Mouse (Mus musculus) left cerebral cortex, postnatal 10 days (tissue): ENCODE results near the gene Camk1g. TPM values are rescaled to one million over a fixed set of nuclear protein-coding genes. Genes with fewer than 3 reads are reported as not detected.

ENCODE experiments used
- DNase-seq, 2 experiments: peaks; one replicate each; pipeline ENCODE4 v3.0.0; 2021 to 2022; ENCODE audit warnings: low spot score in 2 of 2, mixed read lengths in 1 of 2; ENCODE audit errors: extremely low spot score in 1 of 2
- intact Hi-C: fragments of 180-260 bp; cut with DNase I; formaldehyde crosslinking; loops from one replicate; pipeline ENCODE4 v1.15.1; 2025
- total RNA-seq, 2 experiments: library from RNA; stranded (reverse); gene quantifications; 2 replicates each; pipeline ENCODE4 v1.2.3; 2021

Camk1g gene
- total RNA-seq, 2 experiments from 2014 or later = 38.9 TPM

DNA sequence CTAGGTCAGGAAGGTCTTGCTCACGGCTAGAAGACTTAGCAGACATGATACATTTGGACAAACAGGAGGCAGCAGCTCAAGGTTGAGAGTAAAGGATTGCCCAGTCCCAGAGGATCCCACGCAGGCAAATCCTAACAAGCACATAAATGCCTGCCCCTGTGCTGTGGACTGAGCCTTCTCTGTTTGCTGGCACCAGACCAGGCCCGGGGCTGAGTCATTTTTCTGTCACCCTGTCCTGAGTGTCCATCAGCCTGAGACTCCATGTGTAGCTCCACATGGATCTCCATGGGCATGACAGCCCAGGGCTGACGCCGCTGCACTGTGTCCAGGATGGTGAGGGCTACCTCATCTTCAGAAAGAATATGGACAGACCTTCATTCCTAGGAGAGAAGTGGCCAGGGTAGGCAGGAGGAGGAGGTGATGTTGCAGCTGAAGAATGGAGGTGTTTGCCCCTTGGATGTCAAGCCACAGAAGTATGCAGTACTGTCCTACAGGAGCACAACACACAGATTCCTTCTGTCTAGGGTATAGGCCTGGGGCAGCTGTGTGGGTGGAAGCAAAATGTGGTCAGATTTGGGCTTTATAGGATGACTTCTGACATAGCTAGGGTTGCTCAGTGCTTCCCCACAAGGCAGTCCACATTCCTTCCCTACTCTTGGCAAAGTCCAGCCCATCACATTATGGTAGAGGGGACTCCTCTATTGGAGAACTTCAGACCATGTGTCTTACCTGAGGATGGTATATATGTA lies 27.7 kb downstream of the Camk1g start:
- intact Hi-C loops = no loop called here

DNA sequence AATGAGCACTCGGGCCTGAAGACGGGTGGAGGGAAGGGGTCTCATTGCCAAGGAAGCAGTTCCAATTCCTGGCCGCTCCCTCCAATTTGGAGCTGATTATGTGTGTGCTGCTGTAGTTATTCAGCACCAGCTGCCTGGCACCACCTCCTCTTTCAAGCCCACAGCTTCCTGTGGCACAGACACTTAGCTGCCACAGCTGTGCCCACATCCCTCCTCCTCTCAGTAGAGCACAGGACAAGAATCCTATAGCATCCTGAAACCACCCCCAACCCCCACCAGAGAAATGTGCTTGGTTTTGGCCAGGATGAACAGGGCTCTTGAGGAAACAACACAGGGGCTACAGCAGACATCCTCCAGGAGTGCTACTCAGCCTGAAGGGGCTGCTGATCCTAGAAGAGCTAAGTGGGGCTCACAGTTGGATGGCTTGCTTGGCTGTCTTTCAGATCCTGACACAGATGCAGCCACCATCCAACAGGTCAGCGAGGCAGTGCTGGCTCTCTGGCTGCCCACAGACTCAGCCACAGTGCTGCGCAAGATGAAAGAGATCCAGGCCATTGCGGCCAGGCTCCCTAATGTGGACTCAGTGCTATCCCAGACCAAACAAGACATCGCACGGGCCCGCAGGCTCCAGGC lies 31.6 kb downstream of the Camk1g start:
- peak; percentile 59 to 60 for DNase-seq
- intact Hi-C loops = no loop called here

More for the DNA sequence above, 27.7 kb downstream of the Camk1g start:
- no peak for DNase-seq

DNA sequence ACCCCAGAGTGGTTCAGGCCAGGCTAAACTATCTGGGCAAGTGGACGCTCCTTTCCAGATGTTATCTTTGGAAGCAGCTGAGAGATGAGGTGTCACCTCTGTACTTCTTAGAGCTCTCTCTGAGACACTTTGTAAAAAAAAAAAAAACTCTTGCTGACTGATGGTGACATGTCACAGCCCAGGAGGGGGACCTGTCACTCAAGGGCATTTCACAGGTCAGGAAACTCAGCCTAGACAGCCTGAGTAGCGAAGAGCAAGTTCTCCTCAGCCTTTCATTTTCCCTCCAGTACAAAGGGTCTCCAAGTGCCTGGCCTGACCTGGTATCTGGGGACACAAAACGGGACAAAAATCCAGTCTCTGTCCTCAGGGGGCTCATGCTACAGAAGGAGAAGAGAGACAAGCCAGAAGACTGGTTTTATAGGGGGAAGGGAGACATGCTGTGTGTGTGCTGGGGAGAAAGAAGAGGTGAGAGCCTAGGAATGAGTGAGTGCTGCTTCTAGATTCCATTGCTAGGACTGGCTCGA lies 32.2 kb downstream of the Camk1g start:
- no peak for DNase-seq
- intact Hi-C loops = no loop called here

DNA sequence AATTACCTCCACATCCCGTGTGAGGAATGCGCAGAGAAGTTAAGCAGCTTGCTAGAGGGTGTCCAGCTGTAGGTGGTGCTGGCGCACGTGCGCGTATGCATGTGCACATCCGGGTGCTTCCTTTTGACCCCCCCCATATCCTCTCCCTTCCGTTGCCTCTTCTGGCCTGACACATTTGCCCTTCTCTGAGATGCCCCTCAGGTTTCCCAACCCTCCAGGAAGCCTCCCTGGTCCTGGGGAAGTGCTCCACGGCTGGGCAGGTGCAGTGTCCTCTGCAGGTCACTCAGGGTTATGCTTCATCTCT lies 33.1 kb downstream of the Camk1g start:
- DNase-seq = no peak
- intact Hi-C loops = no loop called here

DNA sequence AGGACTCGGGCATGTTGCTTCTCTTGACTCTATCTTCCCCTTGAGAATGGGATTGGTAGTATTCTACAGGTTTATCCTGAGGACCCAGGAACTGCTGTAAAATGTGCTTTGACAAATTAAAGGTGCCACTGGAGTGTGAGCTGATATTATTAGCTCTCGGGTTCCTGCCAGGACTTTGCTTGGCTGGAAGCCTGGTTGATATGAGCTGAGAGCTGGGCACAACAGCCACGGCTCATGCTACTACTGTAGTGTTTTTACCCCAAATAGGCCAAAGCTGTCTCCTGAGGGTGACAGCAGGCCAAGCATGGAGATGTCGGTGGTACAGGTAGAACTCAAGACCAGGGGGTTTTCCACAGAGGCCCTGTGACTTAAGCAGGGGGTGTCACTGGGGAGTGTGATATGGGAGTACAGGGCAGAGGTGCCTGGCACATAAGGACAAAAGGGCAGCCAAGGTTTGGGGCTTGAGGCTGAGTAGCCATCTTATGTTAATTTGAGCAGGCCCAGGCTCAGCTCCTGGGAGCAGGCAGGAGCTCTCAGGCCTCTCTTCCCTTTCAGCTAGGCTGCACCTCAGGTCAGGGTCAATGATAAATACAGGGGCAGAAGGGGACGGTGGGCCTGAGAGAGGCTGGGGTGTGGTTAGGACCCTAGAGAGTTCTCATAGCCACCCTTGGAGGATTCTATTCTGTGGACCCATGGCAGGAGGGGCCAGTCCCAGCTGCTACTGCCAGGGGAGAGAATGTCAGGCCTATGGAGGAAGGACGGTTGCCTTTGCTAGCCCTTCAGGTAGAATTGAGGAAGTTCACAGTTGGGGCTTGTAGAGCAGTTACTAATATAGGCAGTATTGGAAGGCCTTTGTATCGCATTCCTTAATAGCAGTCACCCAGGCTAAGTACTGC lies 33.7 kb downstream of the Camk1g start:
- intact Hi-C loops = no loop called here
- peak in 1 of 2 experiments; percentile 24 for DNase-seq

DNA sequence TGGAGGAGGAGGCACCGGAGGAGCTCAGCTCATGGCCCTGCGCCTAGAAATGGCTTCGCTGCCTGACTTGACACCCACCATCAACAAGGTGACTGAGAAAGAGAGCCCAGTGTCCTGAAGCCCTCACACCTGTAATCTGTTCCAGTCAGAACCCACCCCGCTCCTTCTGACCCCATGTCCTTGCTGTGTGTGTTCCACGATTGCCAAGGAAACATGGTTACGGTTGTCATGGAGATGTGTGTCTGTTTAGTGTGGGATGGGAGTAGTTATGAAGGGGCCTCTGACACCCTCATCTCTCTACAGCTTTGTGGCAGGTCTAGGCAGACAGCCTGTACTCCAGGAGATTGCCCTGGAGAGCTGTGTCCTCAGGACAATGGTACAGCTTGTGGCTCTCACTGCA lies 35.6 kb downstream of the Camk1g start:
- intact Hi-C loops = no loop called here
- no peak for DNase-seq

DNA sequence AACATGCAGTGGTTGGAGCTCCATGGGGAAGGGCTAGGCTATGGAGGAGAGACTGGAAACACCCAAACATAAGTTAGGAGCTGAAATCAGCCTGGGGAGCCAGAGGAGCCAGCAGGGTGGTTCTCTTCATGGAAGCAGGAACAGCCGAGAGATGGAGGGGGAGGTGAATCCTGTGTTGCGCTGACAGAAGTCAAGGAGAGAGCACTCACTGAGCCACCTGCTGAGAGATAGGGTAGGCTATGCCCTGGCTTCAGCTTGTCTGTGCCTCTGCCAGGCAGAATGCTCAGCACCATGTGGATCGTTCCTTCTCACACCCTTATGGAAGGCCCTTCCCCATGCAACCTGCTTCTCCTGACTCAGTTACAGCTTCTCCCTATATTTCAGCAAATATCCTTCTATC lies 36.3 kb downstream of the Camk1g start:
- no peak for DNase-seq
- intact Hi-C loops = no loop called here

DNA sequence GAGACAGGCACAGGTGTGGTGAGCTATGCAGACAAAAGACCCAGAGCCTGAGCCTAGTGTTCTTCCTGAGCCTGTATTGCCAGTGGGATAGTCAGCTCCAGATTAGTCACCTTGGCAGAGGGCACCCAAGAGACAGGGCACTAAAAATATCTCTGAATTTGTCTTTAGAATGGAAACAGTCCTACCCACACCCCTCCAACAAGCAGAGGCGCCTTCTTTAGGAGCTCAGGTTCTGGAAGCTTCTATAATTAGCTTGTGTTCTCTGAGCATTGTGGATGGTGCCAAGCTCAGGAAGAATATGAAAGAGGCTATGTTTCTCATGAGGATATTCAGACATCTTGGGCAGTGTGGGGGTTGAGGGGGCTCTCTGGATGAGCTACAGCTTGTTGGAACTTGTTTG lies 37.4 kb downstream of the Camk1g start:
- intact Hi-C loops = no loop called here
- DNase-seq = no peak

DNA sequence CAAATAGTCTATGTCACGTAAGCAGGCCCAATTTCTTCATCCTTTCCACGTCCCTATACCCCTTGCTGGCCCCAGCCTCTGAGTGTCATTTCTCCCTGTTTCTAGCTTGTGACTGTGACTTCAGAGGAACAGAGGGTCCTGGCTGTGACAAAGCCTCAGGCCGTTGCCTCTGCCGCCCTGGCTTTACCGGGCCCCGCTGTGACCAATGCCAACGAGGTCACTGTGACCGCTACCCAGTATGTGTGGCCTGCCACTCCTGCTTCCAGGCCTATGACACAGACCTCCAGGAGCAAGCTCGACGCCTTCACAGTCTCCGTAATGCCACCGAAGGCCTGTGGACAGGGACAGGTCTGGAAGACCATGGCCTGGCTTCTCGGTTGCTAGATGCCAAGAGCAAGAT lies 38.1 kb downstream of the Camk1g start:
- intact Hi-C loops = no loop called here
- no peak for DNase-seq

DNA sequence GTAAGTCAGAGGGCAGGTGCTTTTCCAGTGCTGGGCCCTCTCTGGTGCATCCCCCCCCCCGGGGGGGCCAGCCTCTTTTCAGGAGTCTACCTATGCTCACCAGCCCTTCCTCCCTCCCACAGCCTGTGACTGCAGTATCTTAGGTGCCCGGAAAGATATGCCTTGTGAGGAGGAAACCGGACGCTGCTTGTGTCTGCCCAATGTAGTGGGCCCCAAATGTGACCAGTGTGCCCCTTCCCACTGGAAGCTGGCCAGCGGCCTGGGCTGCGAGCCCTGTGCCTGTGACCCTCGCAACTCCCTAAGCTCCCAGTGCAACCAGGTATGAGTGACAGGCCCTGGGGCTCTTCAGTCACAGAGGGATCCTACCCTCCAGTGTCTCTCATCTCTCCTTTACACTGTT lies 39.5 kb downstream of the Camk1g start:
- no peak for DNase-seq
- intact Hi-C loops = no loop called here

DNA sequence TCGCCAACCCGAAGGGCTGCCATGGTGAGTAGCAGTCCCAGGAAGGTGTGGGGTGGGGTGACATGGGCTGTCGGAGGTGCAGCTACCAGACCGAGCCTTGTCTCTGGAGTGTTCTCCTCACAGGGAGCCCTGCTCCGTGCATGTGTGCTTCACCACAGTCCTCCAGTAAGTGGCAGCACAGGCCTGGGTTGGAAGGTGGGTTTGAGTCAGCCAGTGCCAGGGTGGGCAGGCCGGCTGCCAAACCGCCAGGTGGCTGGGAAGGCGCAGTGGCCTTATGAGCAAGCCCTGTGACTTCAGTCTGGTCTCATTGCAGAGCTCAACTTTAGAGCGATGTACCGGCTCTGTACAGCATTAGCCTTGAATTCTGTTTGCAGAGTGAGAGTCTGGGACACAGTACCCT lies 39.9 kb downstream of the Camk1g start:
- intact Hi-C loops = no loop called here
- peak; percentile 75 to 88 for DNase-seq

DNA sequence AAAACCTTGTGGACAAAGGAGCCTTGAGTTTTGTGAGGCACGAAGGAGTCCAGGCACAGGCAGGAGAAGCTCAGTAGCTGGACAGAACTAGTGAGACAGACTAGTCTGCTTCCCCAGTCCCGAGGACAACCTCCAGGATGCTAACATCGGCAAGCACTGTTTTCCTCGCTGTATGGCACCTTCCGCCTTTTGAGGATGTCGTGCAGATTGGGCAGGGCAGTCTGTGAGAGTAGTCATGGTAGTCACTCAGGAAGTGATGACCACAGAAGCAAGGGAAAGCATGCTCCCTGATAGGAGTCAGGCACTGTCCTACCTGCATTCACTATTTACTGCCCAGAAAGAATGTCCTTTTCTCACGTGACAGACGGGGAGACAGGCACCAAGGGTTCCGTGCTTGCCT lies 40.5 kb downstream of the Camk1g start:
- intact Hi-C loops = loop anchor here (2.0 kb wide), 1 partner anchor 47 kb away; no protein-coding TSS in a partner anchor
- DNase-seq = no peak

DNA sequence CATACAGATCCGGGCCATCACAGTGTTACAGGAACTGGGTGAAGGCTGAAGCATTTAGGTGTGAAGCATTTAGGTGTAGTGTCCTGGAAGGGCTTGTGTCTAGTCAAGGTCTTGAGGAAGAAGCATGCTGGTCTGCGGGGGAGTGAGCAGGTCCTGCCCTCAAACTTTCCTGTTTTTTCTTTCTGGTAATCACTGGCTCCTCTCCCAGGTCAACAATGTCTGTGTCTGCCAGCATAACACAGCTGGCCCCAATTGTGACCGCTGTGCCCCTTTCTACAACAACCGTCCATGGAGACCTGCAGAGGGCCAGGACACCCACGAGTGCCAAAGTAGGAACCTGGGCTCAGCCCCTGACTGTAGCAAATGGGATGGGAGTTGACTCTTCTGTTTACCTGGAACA lies 42.4 kb downstream of the Camk1g start:
- DNase-seq = no peak
- intact Hi-C loops = loop anchor here (2.0 kb wide), 1 partner anchor 49 kb away; no protein-coding TSS in a partner anchor

DNA sequence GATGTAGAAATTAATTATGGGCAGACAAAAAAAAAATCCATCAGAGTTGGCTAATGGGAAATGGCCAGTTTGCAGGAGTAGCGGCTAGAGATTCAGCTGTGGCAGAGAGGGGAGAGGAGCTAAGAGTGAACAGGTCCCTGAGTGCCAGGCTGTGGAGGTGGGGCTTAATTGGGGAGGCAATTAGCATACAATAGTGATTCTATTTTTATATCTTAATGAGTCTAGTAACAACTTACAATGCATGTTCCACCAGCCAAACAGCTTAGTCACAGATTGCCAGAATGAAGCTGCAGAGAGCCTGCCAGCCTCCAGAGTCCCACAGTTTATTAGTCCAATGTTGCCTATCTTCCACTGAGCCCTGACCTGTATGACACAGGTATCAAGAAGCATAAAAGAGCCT lies 42.9 kb downstream of the Camk1g start:
- no peak for DNase-seq
- intact Hi-C loops = no loop called here

DNA sequence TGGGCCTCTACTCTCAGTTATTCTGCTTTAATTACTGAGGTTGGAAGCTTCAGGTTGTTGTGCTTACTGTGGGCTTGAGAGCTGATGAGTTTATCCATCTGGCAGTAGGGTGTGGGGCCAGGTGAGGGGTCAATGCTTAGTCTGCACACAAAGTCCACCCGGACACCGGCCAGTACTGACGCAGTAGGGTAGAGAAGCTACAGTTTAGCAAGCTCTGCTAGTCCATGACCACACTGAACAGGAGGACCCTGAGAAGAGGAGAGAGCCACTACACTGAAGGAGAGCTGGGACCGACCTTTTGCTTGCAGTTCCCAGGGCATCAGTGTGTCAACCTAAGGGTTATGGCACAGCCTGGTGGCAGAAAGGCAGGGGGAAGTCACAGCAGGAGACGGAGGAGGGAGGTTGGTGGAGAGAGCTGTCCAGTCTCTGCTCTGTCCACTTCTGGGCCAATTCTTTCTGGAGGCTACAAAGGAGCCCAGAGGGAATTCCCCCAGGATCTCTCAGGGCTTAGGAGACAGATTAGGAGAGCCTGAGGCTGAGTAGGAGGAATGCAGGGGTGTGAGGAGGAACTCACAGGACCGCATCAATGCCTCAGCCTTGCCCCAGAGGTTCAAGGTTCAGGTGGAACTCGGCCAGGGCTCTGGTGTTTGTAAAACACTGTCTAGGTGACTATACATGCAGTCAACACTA lies 43.5 kb downstream of the Camk1g start:
- intact Hi-C loops = no loop called here
- no peak for DNase-seq

DNA sequence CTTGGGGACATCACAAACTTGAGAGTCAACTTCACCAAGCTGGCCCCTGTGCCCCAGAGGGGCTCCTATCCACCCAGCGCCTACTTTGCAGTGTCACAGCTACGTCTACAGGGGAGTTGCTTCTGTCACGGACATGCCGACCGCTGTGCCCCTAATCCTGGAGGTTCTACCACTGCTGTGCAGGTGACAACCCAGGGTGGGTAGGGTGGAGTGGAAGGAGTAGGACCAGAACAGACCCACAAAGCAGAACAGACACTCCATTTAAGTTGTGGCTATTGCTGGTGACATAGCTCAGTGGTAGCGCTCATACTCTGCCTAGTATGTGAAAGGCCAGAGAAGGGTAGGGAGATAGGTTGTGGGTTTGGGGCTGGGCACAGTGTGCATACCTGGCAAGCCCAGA lies 44.2 kb downstream of the Camk1g start:
- DNase-seq = no peak
- intact Hi-C loops = loop anchor here (2.0 kb wide), 1 partner anchor 69 kb away; no protein-coding TSS in a partner anchor

DNA sequence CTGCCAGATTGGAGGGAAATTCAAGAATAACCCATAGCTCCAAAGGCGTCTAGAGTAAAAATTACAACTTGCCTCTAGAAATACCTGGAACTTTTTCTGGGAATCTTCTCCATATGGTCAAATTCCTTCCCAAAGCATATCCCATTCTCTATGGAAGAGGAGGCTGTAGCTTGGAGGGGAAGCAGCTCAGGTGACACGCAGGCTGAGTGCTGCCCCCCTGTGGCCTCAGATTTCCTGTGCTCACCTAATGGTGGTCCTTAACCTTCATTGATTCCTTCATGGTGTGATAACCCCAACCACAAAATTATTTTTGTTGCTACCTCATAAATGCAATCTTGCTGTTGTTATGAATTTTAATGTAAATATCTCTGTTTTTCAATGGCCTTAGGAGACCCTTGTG lies 45.9 kb downstream of the Camk1g start:
- intact Hi-C loops = loop anchor here (2.0 kb wide), 1 partner anchor 67 kb away; no protein-coding TSS in a partner anchor
- DNase-seq = no peak

DNA sequence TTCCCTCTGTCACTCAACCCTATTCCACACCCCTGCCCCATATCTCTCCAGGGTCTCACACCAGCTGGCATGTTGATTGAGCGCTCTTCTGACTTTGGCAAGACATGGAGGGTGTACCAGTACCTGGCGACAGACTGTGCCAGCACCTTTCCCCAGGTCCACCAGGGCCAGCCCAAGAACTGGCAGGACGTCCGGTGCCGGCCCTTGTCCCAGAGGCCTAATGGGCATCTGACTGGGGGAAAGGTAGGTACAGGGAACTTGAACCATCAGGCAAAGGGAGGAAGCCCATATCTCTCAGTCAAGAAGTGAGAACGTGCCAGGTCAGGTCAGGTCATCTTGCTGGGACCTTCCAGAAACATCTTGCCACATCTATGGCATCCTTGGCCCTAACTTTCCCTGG lies 46.4 kb downstream of the Camk1g start:
- no peak for DNase-seq
- intact Hi-C loops = loop anchor here (2.0 kb wide), 1 partner anchor 67 kb away; no protein-coding TSS in a partner anchor

DNA sequence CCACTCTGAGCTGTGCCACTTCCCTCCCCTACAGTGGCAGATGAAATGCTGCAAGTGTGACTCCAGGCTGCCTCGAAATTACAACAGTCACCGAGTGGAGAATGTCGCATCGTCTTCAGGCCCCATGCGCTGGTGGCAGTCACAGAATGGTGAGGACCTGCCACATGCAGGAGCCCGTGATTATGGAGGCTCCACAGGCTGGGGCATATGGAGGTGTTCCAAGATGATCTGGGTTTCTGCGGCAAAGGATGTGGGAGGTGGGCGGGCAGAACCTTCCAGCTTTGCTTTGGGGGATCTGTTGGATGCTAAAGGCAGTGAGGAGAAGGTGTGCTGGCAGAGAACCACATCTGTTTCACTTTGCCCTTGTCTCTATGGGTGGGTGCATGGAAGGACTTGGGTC lies 49.7 kb downstream of the Camk1g start:
- intact Hi-C loops = no loop called here
- no peak for DNase-seq
